Mouse (Mus musculus): Measurements from ENCODE around the gene Zfp451.

Zfp451 gene

DNA sequence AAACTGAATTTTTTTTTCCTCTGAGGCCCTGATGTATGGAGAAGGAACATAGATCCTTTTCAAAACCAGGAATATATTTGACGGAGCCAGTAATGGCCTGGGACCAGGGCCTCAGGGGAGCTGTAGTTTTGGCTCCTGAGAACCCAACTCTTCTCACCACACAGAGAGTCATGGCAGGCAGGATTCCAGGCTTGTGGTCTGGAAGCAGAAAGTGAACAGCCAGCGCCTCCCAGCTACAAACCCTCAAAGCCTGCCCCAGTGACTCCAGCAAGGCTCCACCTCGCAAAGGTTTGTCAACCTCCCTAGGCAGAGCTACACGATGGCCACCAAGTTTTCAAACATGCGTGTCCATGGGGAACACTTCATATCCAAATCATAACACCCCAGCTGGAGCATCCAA lies 102.4 kb downstream of the Zfp451 start:
- DNase-seq: no peak

All from right cerebral cortex, postnatal 4 days (tissue).